Mouse (Mus musculus) kidney, postnatal 0 days (tissue): ENCODE data around the gene Lsamp. TPM values are rescaled to one million over a fixed set of nuclear protein-coding genes. Genes with fewer than 3 reads are reported as not detected.

Experiments
- ATAC-seq: fragments of 200-750 bp; cut with Nextera tagmentation; replicated peaks from 2 replicates; pipeline ENCODE4 v1.8.0; 2017; ENCODE audit warnings: low read depth, moderate number of reproducible peaks, moderate TSS enrichment, moderate library complexity; ENCODE audit not compliant: low FRiP score
- DNase-seq: peaks from one replicate; pipeline ENCODE4 v3.0.0-alpha.2; 2016; ENCODE audit warnings: low spot score
- H3K27ac ChIP-seq: fragments of 300-500 bp; sonication (generic); 2 replicates; pipeline ENCODE4 v1.5.1; 2014; ENCODE audit warnings: mild to moderate bottlenecking
- H3K27me3 ChIP-seq: fragments of 300-500 bp; sonication (generic); 2 replicates; pipeline ENCODE4 v1.6.1; 2014; ENCODE audit warnings: low read length, mixed read lengths; ENCODE audit not compliant: insufficient read depth
- H3K36me3 ChIP-seq: fragments of 300-500 bp; sonication (generic); 2 replicates; pipeline ENCODE4 v1.6.1; 2014; ENCODE audit warnings: low read length, mixed read lengths; ENCODE audit not compliant: insufficient read depth
- H3K4me1 ChIP-seq: fragments of 300-500 bp; sonication (generic); replicated peaks from 2 replicates; pipeline ENCODE4 v1.6.1; 2014; ENCODE audit warnings: antibody characterized with exemption, low read length, mixed read lengths; ENCODE audit not compliant: insufficient read depth
- H3K4me2 ChIP-seq: fragments of 300-500 bp; sonication (generic); 2 replicates; pipeline ENCODE4 v1.6.1; 2014; ENCODE audit warnings: mild to moderate bottlenecking, low read length, moderate library complexity, mixed read lengths
- H3K4me3 ChIP-seq: fragments of 300-500 bp; sonication (generic); replicated peaks from 2 replicates; pipeline ENCODE4 v1.5.1; 2014; ENCODE audit warnings: low read depth, low read length
- H3K9ac ChIP-seq: fragments of 300-500 bp; sonication (generic); 2 replicates; pipeline ENCODE4 v1.6.1; 2014; ENCODE audit warnings: low read depth, low read length
- H3K9me3 ChIP-seq: fragments of 300-500 bp; sonication (generic); replicated peaks from 2 replicates; pipeline ENCODE4 v1.6.1; 2016; ENCODE audit warnings: low read length, inconsistent platforms, mixed read lengths
- CTCF ChIP-seq: IDR thresholded peaks from 2 replicates; pipeline ENCODE4 v1.5.1; 2016; ENCODE audit warnings: antibody characterized with exemption, low read depth, mild to moderate bottlenecking, moderate library complexity
- WGBS: fragments of 180-500 bp; shearing (Covaris S2); extraction: QIAGEN DNeasy Blood & Tissue Kit; methylation state at CpG from one replicate; pipeline ENCODE4 v1.1.7; 2014; 5-methylcytosine and 5-hydroxymethylcytosine counted together
- polyA plus RNA-seq: library from polyadenylated mRNA; unstranded; fragments of >200 nt; fragmentation: Nextera tagmentation; extraction: Ambion mirVana; gene quantifications from 2 replicates; pipeline ENCODE4 v1.2.1, GENCODE M21; 2015

The Lsamp gene
- polyA plus RNA-seq, 1 experiment from 2014 or later = 2.7 TPM

GRCm38 (mm10) chr16:41172839-41173238 lies 1188.7 kb downstream of the Lsamp start:
- no peaks in the 10 kb centered on the region for H3K4me1 ChIP-seq
- 68% methylated on average over 1 of the region's 1 CpGs for WGBS
- H3K36me3 ChIP-seq = no peaks in the 10 kb centered on the region
- no peak for TF ChIP-seq CTCF
- no peak for ATAC-seq
- H3K4me2 ChIP-seq = no peak overlapping the region
- H3K4me3 ChIP-seq = no peak overlapping the region
- no peak overlapping the region for H3K9ac ChIP-seq
- H3K9me3 ChIP-seq = no peaks in the 10 kb centered on the region
- no peak overlapping the region for H3K27ac ChIP-seq
- H3K27me3 ChIP-seq = no peaks in the 10 kb centered on the region
- no peak for DNase-seq

- no peak overlapping the region for H3K27ac ChIP-seq
- no peaks in the 10 kb centered on the region for H3K36me3 ChIP-seq
- no peaks in the 10 kb centered on the region for H3K4me1 ChIP-seq
- no peak overlapping the region for H3K9ac ChIP-seq
- H3K9me3 ChIP-seq = no peaks in the 10 kb centered on the region
- H3K27me3 ChIP-seq = no peaks in the 10 kb centered on the region
- no peak overlapping the region for H3K4me3 ChIP-seq
- no peak overlapping the region for H3K4me2 ChIP-seq
- TF ChIP-seq CTCF = no peak
- ATAC-seq (no peak), DNase-seq (peak; percentile 0)
- WGBS = 45% methylated on average over 3 of the region's 3 CpGs
Measured at GRCm38 (mm10) chr16:41179557-41179956, 1195.4 kb downstream of the Lsamp start.

GRCm38 (mm10) chr16:41180867-41181266 lies 1196.7 kb downstream of the Lsamp start:
- no peaks in the 10 kb centered on the region for H3K4me1 ChIP-seq
- no peak overlapping the region for H3K27ac ChIP-seq
- WGBS = 38% methylated on average over 3 of the region's 3 CpGs
- DNase-seq = no peak
- H3K9me3 ChIP-seq = no peaks in the 10 kb centered on the region
- ATAC-seq = no peak
- no peak overlapping the region for H3K9ac ChIP-seq
- TF ChIP-seq CTCF = no peak
- H3K36me3 ChIP-seq = no peaks in the 10 kb centered on the region
- no peak overlapping the region for H3K4me2 ChIP-seq
- no peak overlapping the region for H3K4me3 ChIP-seq
- no peaks in the 10 kb centered on the region for H3K27me3 ChIP-seq

DNA sequence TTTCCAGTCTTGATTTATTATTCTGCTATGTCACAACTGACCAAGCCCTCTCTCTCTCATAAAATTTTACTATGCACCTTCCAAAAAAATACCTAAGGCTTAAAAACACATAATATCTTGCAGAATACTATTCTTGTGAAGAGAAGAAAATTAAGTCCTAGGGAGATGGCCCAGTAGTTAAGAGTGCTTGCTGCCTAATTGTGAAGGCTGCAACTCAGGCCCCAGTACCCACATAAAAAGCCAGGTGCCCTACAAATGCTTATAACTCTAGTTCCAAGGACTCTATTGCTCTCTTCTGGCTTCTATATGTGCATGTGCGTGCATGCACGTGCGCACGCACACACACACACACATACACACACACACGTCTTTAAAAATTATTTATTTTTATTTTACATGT lies 1225.9 kb downstream of the Lsamp start:
- H3K36me3 ChIP-seq = no peaks in the 10 kb centered on the region
- no peak for ATAC-seq
- H3K4me3 ChIP-seq = no peak overlapping the region
- H3K4me1 ChIP-seq = no peaks in the 10 kb centered on the region
- WGBS = 95% methylated on average over 5 of the region's 5 CpGs
- no peak for TF ChIP-seq CTCF
- H3K27ac ChIP-seq = no peak overlapping the region
- no peaks in the 10 kb centered on the region for H3K9me3 ChIP-seq
- DNase-seq = no peak
- H3K27me3 ChIP-seq = no peaks in the 10 kb centered on the region
- no peak overlapping the region for H3K4me2 ChIP-seq
- no peak overlapping the region for H3K9ac ChIP-seq

DNA sequence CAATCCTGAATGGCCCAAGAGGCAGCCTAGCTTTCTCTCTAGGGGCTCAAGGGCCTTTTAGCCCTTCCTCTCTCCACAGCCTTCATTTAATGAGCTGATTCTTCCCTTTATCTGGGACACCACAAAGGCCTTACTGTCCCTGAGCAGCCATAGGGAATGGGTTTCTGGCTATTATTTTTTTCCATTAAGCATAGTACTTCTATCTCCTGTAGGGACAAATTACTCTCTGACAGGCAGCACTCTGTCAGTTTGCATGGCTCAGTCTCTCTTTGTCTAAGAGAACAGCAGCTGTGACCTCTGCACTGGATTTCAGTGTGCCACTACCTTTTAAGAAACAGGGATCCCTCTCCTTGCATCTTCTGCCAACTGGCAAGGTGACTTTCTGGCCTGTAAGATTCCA lies 1251.7 kb downstream of the Lsamp start:
- no peaks in the 10 kb centered on the region for H3K9me3 ChIP-seq
- no peak overlapping the region for H3K4me3 ChIP-seq
- H3K27me3 ChIP-seq = no peaks in the 10 kb centered on the region
- no peak for TF ChIP-seq CTCF
- no peak overlapping the region for H3K27ac ChIP-seq
- H3K9ac ChIP-seq = no peak overlapping the region
- no peaks in the 10 kb centered on the region for H3K36me3 ChIP-seq
- H3K4me1 ChIP-seq = no peaks in the 10 kb centered on the region
- no peak for DNase-seq
- no peak for ATAC-seq
- no peak overlapping the region for H3K4me2 ChIP-seq

DNA sequence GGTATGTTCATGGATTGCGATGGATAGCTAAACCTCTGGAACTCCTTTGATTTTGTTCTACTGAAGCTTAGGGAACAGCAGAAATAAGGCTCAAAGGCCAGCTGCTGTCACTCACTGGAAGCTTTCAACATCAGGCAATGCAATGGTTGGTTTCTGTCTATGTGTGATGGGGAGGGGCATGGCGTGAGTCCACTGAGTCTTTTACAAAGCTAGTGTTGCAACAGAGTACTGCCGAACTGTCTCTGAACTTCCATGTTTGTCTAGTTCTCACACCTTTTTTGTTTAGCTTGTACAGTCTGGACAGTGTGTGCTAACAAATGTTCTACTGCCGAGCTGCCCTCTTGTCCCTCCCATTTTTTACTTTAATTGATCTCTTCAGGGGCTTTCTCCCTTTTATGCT lies 1258.7 kb downstream of the Lsamp start:
- 47% methylated on average over 4 of the region's 4 CpGs for WGBS
- no peak for DNase-seq
- no peak for ATAC-seq
- Histone ChIP-seq H3K27ac (no peak overlapping the region), H3K9ac (no peak overlapping the region), H3K36me3 (no peaks in the 10 kb centered on the region), H3K4me2 (no peak overlapping the region), H3K9me3 (no peaks in the 10 kb centered on the region), H3K4me1 (no peaks in the 10 kb centered on the region), H3K4me3 (no peak overlapping the region), H3K27me3 (no peaks in the 10 kb centered on the region)
- TF ChIP-seq CTCF = no peak

GRCm38 (mm10) chr16:41244711-41245110 lies 1260.5 kb downstream of the Lsamp start:
- Histone ChIP-seq H3K36me3 (no peaks in the 10 kb centered on the region), H3K27ac (no peak overlapping the region), H3K4me3 (no peak overlapping the region), H3K4me1 (no peaks in the 10 kb centered on the region), H3K27me3 (no peaks in the 10 kb centered on the region), H3K9me3 (no peaks in the 10 kb centered on the region), H3K4me2 (no peak overlapping the region), H3K9ac (no peak overlapping the region)
- 7% methylated on average over 2 of the region's 2 CpGs for WGBS
- ATAC-seq (no peak), DNase-seq (peak; percentile 71)
- TF ChIP-seq CTCF = peak; percentile 74
